Mouse (Mus musculus): ENCODE results near the gene 1700025B11Rik. TPM values are rescaled to one million over a fixed set of nuclear protein-coding genes. Genes with fewer than 3 reads are reported as not detected.
A peak's percentile ranks its signal among the peaks of the same experiment; 100 is the strongest.
"Not testable (repeated sequence)": the region's sequence is repeated elsewhere in the genome, so short reads cannot be mapped to it uniquely, and the experiment has no call there.

Gene 1700025B11Rik
- polyA plus RNA-seq, 1 experiment from 2014 or later = not detected

DNA sequence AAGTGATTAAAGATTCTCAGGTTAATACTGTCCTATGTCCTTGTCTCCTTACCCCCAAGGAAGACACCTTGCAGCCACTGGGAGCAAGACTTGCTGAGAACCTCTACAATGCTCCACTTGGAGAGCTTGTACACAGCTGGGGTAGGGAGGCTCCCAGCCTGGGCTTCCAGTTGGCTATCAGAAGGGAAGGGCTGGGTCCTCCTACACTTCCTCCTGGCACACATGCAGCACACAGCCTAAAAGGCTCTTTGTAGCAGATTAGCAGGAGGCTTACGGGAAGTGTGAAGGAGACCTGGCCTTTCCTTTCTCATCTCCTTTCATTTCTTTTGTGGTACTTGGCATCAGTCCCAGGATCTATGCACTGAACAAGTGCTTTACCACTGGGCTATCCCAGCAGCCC, 20.0 kb upstream of the 1700025B11Rik start:
- Histone ChIP-seq H3K27ac (ENCODE audit: low read depth, low read length) (no peak overlapping the region), H3K4me1 (ENCODE audit: control insufficient read depth, insufficient read depth, low read length) (no peaks in the 10 kb centered on the region), H3K36me3 (ENCODE audit: control insufficient read depth, insufficient read depth, low read length) (no peaks in the 10 kb centered on the region), H3K4me3 (ENCODE audit: low read length) (no peak overlapping the region), H3K9ac (ENCODE audit: low read depth, low read length) (no peak overlapping the region), H3K9me3 (ENCODE audit: control insufficient read depth, low read length) (peaks cover 5% of the 10 kb centered on the region; the same call in 1 of the 2 replicates), H3K27me3 (ENCODE audit: control insufficient read depth, insufficient read depth, low read length) (no peaks in the 10 kb centered on the region), H3K4me2 (replicated peaks; ENCODE audit: low read depth, low read length) (no peak overlapping the region)
- ATAC-seq (ENCODE audit: low FRiP score, low TSS enrichment) = no peak
- 32% methylated on average over 1 of the region's 1 CpGs for WGBS

GRCm38 (mm10) chr15:77579311-77579710, 17.6 kb upstream of the 1700025B11Rik start:
- 87% methylated on average over 4 of the region's 4 CpGs for WGBS
- H3K27me3 ChIP-seq (ENCODE audit: control insufficient read depth, insufficient read depth, low read length) = no peaks in the 10 kb centered on the region

DNA sequence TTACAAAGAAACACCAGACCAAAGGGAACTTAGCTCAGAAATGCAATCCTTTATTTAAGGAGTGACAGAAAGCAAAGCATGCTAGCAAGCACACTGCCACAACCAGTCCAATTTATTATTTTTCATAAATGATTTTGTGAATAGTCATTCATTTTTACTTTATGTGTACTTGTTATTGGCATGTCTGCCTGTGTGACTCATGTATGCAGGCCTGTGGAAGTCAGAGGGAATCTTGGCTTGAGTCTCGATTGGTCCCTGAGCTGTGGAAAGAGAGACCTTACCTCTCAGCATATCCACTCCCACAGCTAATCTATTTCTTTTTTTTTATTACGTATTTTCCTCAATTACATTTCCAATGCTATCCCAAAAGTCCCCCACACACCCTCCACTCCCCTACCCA, 17.1 kb upstream of the 1700025B11Rik start:
- Histone ChIP-seq H3K9ac (ENCODE audit: low read depth, low read length) (no peak overlapping the region), H3K27ac (ENCODE audit: low read depth, low read length) (no peak overlapping the region), H3K4me3 (ENCODE audit: low read length) (no peak overlapping the region), H3K36me3 (ENCODE audit: control insufficient read depth, insufficient read depth, low read length) (no peaks in the 10 kb centered on the region), H3K4me2 (replicated peaks; ENCODE audit: low read depth, low read length) (no peak overlapping the region), H3K9me3 (ENCODE audit: control insufficient read depth, low read length) (peaks cover 3% of the 10 kb centered on the region; the same call in 1 of the 2 replicates), H3K27me3 (ENCODE audit: control insufficient read depth, insufficient read depth, low read length) (no peaks in the 10 kb centered on the region), H3K4me1 (ENCODE audit: control insufficient read depth, insufficient read depth, low read length) (no peaks in the 10 kb centered on the region)
- no peak for ATAC-seq (ENCODE audit: low FRiP score, low TSS enrichment)
- 93% methylated on average over 2 of the region's 2 CpGs for WGBS

More at GRCm38 (mm10) chr15:77579311-77579710, 17.6 kb upstream of the 1700025B11Rik start:
- H3K4me2 ChIP-seq (replicated peaks; ENCODE audit: low read depth, low read length) = no peak overlapping the region
- no peak overlapping the region for H3K27ac ChIP-seq (ENCODE audit: low read depth, low read length)
- no peaks in the 10 kb centered on the region for H3K4me1 ChIP-seq (ENCODE audit: control insufficient read depth, insufficient read depth, low read length)
- H3K9me3 ChIP-seq (ENCODE audit: control insufficient read depth, low read length) = peaks cover 5% of the 10 kb centered on the region; the same call in 1 of the 2 replicates
- H3K9ac ChIP-seq (ENCODE audit: low read depth, low read length) = no peak overlapping the region
- ATAC-seq (ENCODE audit: low FRiP score, low TSS enrichment) = no peak
- no peaks in the 10 kb centered on the region for H3K36me3 ChIP-seq (ENCODE audit: control insufficient read depth, insufficient read depth, low read length)
- H3K4me3 ChIP-seq (ENCODE audit: low read length) = no peak overlapping the region

DNA sequence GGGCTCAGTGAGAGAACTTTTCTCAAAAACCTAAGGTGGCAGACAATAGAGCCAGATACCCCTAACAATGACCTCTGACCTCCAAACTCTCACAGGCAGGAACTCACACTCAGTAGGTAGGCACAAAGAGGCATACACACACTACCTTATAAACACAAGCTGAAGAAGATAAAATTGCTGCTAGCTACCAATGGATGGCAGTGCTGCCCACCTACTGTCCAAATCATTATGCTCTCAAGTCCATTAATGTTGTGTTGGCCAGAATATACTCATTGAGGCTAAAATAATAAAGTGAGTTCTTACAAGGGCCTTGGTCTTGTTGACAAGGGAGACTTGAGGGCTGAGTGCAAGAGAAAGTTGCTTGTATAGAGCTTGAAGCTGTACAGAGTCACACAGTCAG, 1.5 kb upstream of the 1700025B11Rik start:
- H3K9ac ChIP-seq (ENCODE audit: low read depth, low read length) = no peak overlapping the region
- H3K4me3 ChIP-seq (ENCODE audit: low read length) = no peak overlapping the region
- no peaks in the 10 kb centered on the region for H3K4me1 ChIP-seq (ENCODE audit: control insufficient read depth, insufficient read depth, low read length)
- no peaks in the 10 kb centered on the region for H3K27me3 ChIP-seq (ENCODE audit: control insufficient read depth, insufficient read depth, low read length)
- no peak overlapping the region for H3K4me2 ChIP-seq (replicated peaks; ENCODE audit: low read depth, low read length)
- no peaks in the 10 kb centered on the region for H3K36me3 ChIP-seq (ENCODE audit: control insufficient read depth, insufficient read depth, low read length)
- no peak for ATAC-seq (ENCODE audit: low FRiP score, low TSS enrichment)
- no peaks in the 10 kb centered on the region for H3K9me3 ChIP-seq (ENCODE audit: control insufficient read depth, low read length)
- no peak overlapping the region for H3K27ac ChIP-seq (ENCODE audit: low read depth, low read length)

GRCm38 (mm10) chr15:77539221-77539620, 22.5 kb downstream of the 1700025B11Rik start:
- H3K4me2 ChIP-seq (replicated peaks; ENCODE audit: low read depth, low read length); H3K4me3 ChIP-seq (ENCODE audit: low read length); H3K27ac ChIP-seq (ENCODE audit: low read depth, low read length); ATAC-seq (ENCODE audit: low FRiP score, low TSS enrichment); H3K27me3 ChIP-seq (ENCODE audit: control insufficient read depth, insufficient read depth, low read length); H3K4me1 ChIP-seq (ENCODE audit: control insufficient read depth, insufficient read depth, low read length); H3K9ac ChIP-seq (ENCODE audit: low read depth, low read length); H3K36me3 ChIP-seq (ENCODE audit: control insufficient read depth, insufficient read depth, low read length); H3K9me3 ChIP-seq (ENCODE audit: control insufficient read depth, low read length): not testable (repeated sequence)
- WGBS = 46% methylated on average over 1 of the region's 1 CpGs

DNA sequence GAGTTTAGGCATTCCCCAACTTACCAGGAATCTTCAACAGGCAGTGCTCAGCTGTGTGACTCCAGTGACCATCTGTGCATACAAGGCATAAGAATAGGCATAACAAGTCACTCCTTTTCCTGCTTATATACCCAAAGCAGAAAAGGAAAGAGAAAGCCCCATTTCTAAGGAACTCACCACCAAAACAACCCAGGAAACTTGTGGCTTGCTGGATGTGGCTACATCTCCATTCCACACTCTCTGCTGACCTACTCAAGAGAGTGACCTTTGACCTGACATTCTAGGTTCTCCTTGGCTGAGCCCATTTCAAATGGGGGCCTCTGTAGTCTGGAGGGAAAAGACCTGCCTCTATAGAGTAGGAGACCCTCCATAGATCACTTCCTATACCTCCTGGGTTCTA, 28.5 kb downstream of the 1700025B11Rik start, which contains the start of gene Apol7c:
TSS of gene Apol7c (minus strand) at position 101 of the 400 bp plus-strand sequence.
- H3K27me3 ChIP-seq (ENCODE audit: control insufficient read depth, insufficient read depth, low read length) = no peaks in the 10 kb centered on the region
- H3K4me1 ChIP-seq (ENCODE audit: control insufficient read depth, insufficient read depth, low read length) = no peaks in the 10 kb centered on the region
- no peak within 1 kb of the TSS for H3K4me3 ChIP-seq (ENCODE audit: low read length)
- H3K9ac ChIP-seq (ENCODE audit: low read depth, low read length) = no peak within 1 kb of the TSS
- H3K4me2 ChIP-seq (replicated peaks; ENCODE audit: low read depth, low read length) = no peak within 1 kb of the TSS
- no peaks in the 10 kb centered on the region for H3K36me3 ChIP-seq (ENCODE audit: control insufficient read depth, insufficient read depth, low read length)
- no peak within 1 kb of the TSS for H3K27ac ChIP-seq (ENCODE audit: low read depth, low read length)
- ATAC-seq (ENCODE audit: low FRiP score, low TSS enrichment) = no peak
- no peaks in the 10 kb centered on the region for H3K9me3 ChIP-seq (ENCODE audit: control insufficient read depth, low read length)

- not testable (repeated sequence) for H3K27ac ChIP-seq (ENCODE audit: low read depth, low read length); H3K4me2 ChIP-seq (replicated peaks; ENCODE audit: low read depth, low read length); H3K4me3 ChIP-seq (ENCODE audit: low read length); H3K4me1 ChIP-seq (ENCODE audit: control insufficient read depth, insufficient read depth, low read length); H3K9ac ChIP-seq (ENCODE audit: low read depth, low read length); H3K9me3 ChIP-seq (ENCODE audit: control insufficient read depth, low read length); H3K27me3 ChIP-seq (ENCODE audit: control insufficient read depth, insufficient read depth, low read length); H3K36me3 ChIP-seq (ENCODE audit: control insufficient read depth, insufficient read depth, low read length)
- peak; percentile 46; the same call in 1 of the 2 replicates for ATAC-seq (ENCODE audit: low FRiP score, low TSS enrichment)
- WGBS = 19% methylated on average over 6 of the region's 6 CpGs
Measured at GRCm38 (mm10) chr15:77523186-77523843, 38.4 kb downstream of the 1700025B11Rik start.

DNA sequence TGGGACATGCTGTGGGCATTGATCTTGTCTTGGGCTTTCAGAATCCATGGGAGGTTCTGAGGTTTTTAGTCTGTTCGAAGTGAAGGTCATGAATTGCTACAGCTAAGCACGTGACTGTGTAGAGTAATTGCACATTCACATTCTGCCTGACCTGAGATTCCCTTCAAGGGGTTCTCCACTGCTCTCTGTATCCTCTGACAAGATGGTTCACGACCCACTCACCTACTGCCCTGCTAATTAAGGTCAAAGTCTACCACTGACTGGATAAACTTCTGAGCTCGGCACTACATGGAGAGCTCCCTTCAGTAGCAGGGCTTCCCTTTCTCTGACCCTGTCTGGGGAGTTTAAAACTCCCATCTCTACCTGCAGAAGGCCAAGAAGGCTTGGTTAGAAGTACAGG, 41.1 kb downstream of the 1700025B11Rik start:
- H3K4me2 ChIP-seq (replicated peaks; ENCODE audit: low read depth, low read length); H3K9me3 ChIP-seq (ENCODE audit: control insufficient read depth, low read length); ATAC-seq (ENCODE audit: low FRiP score, low TSS enrichment); H3K4me1 ChIP-seq (ENCODE audit: control insufficient read depth, insufficient read depth, low read length); H3K4me3 ChIP-seq (ENCODE audit: low read length); H3K9ac ChIP-seq (ENCODE audit: low read depth, low read length); H3K27ac ChIP-seq (ENCODE audit: low read depth, low read length); H3K27me3 ChIP-seq (ENCODE audit: control insufficient read depth, insufficient read depth, low read length); H3K36me3 ChIP-seq (ENCODE audit: control insufficient read depth, insufficient read depth, low read length): not testable (repeated sequence)
- WGBS = 63% methylated on average over 4 of the region's 4 CpGs
